Mouse (Mus musculus): Measurements from ENCODE around the gene Atp1a1. TPM values are rescaled to one million over a fixed set of nuclear protein-coding genes. Genes with fewer than 3 reads are reported as not detected.

Gene Atp1a1
- polyA plus RNA-seq, 1 experiment from 2014 or later, result 121 TPM

GRCm38 (mm10) chr3:101605721-101606120 is 1.2 kb upstream of the Atp1a1 start:
- no peak overlapping the region for H3K4me2 ChIP-seq (ENCODE audit: low read depth, low read length, severe bottlenecking)
- no peak overlapping the region for H3K4me3 ChIP-seq (ENCODE audit: low read depth, low read length)
- H3K4me1 ChIP-seq (replicated peaks; ENCODE audit: control insufficient read depth, insufficient read depth, low read length), result peaks cover 18% of the 10 kb centered on the region
- H3K27ac ChIP-seq (ENCODE audit: low read depth, low read length), result no peak overlapping the region
- WGBS, result 67% methylated on average over 2 of the region's 2 CpGs
- no peaks in the 10 kb centered on the region for H3K27me3 ChIP-seq (ENCODE audit: control insufficient read depth, insufficient read depth, low read length)
- ATAC-seq (replicated peaks; ENCODE audit: low FRiP score) (no peak), DNase-seq (ENCODE audit: low spot score) (no peak)
- no peaks in the 10 kb centered on the region for H3K36me3 ChIP-seq (ENCODE audit: control insufficient read depth, insufficient read depth, low read length)
- H3K9me3 ChIP-seq (ENCODE audit: control insufficient read depth, low read length), result no peaks in the 10 kb centered on the region
- H3K9ac ChIP-seq (ENCODE audit: low read length), result no peak overlapping the region

- WGBS, result 11% methylated on average over 5 of the region's 5 CpGs
Observed at GRCm38 (mm10) chr3:101605291-101605690, 807 bp upstream of the Atp1a1 start.

GRCm38 (mm10) chr3:101603661-101604549 is 579 bp downstream of the Atp1a1 start:
- no peaks in the 10 kb centered on the region for H3K36me3 ChIP-seq (ENCODE audit: control insufficient read depth, insufficient read depth, low read length)
- ATAC-seq (replicated peaks; ENCODE audit: low FRiP score) (peak; percentile 83), DNase-seq (ENCODE audit: low spot score) (peak; percentile 92)
- peaks cover 29% of the 10 kb centered on the region for H3K4me1 ChIP-seq (replicated peaks; ENCODE audit: control insufficient read depth, insufficient read depth, low read length)
- H3K9ac ChIP-seq (ENCODE audit: low read length), result peak overlapping the region; percentile 95
- H3K27me3 ChIP-seq (ENCODE audit: control insufficient read depth, insufficient read depth, low read length), result no peaks in the 10 kb centered on the region
- peak overlapping the region; percentile 95 for H3K27ac ChIP-seq (ENCODE audit: low read depth, low read length)
- WGBS, result under 1% methylated on average over 44 of the region's 68 CpGs
- H3K4me2 ChIP-seq (ENCODE audit: low read depth, low read length, severe bottlenecking), result peak overlapping the region; percentile 64
- no peaks in the 10 kb centered on the region for H3K9me3 ChIP-seq (ENCODE audit: control insufficient read depth, low read length)
- peak overlapping the region; percentile 88 for H3K4me3 ChIP-seq (ENCODE audit: low read depth, low read length)

More at GRCm38 (mm10) chr3:101605291-101605690, 807 bp upstream of the Atp1a1 start:
- H3K27me3 ChIP-seq (ENCODE audit: control insufficient read depth, insufficient read depth, low read length), result no peaks in the 10 kb centered on the region
- DNase-seq (ENCODE audit: low spot score) (no peak), ATAC-seq (replicated peaks; ENCODE audit: low FRiP score) (no peak)
- peaks cover 23% of the 10 kb centered on the region for H3K4me1 ChIP-seq (replicated peaks; ENCODE audit: control insufficient read depth, insufficient read depth, low read length)
- no peak overlapping the region; the same call in 1 of the 2 replicates for H3K27ac ChIP-seq (ENCODE audit: low read depth, low read length)
- H3K9me3 ChIP-seq (ENCODE audit: control insufficient read depth, low read length), result no peaks in the 10 kb centered on the region
- H3K36me3 ChIP-seq (ENCODE audit: control insufficient read depth, insufficient read depth, low read length), result no peaks in the 10 kb centered on the region
- H3K4me3 ChIP-seq (ENCODE audit: low read depth, low read length), result peak overlapping the region; percentile 88
- peak overlapping the region; percentile 95; the same call in 1 of the 2 replicates for H3K9ac ChIP-seq (ENCODE audit: low read length)
- H3K4me2 ChIP-seq (ENCODE audit: low read depth, low read length, severe bottlenecking), result peak overlapping the region; percentile 64

GRCm38 (mm10) chr3:101603194-101603593 is 1.3 kb downstream of the Atp1a1 start:
- Histone ChIP-seq H3K27ac (ENCODE audit: low read depth, low read length) (no peak overlapping the region), H3K4me3 (ENCODE audit: low read depth, low read length) (peak overlapping the region; percentile 88), H3K36me3 (ENCODE audit: control insufficient read depth, insufficient read depth, low read length) (no peaks in the 10 kb centered on the region), H3K9me3 (ENCODE audit: control insufficient read depth, low read length) (no peaks in the 10 kb centered on the region), H3K9ac (ENCODE audit: low read length) (peak overlapping the region; percentile 95), H3K27me3 (ENCODE audit: control insufficient read depth, insufficient read depth, low read length) (no peaks in the 10 kb centered on the region), H3K4me2 (ENCODE audit: low read depth, low read length, severe bottlenecking) (peak overlapping the region; percentile 64), H3K4me1 (replicated peaks; ENCODE audit: control insufficient read depth, insufficient read depth, low read length) (peaks cover 31% of the 10 kb centered on the region)
- DNase-seq (ENCODE audit: low spot score) (no peak), ATAC-seq (replicated peaks; ENCODE audit: low FRiP score) (no peak)
- WGBS, result 40% methylated on average over 7 of the region's 7 CpGs

GRCm38 (mm10) chr3:101602511-101603055 is 1.9 kb downstream of the Atp1a1 start:
- Histone ChIP-seq H3K9ac (ENCODE audit: low read length) (no peak overlapping the region; the same call in 1 of the 2 replicates), H3K4me1 (replicated peaks; ENCODE audit: control insufficient read depth, insufficient read depth, low read length) (peaks cover 32% of the 10 kb centered on the region), H3K27ac (ENCODE audit: low read depth, low read length) (no peak overlapping the region)

GRCm38 (mm10) chr3:101601687-101602086 is 2.8 kb downstream of the Atp1a1 start:
- no peaks in the 10 kb centered on the region for H3K36me3 ChIP-seq (ENCODE audit: control insufficient read depth, insufficient read depth, low read length)
- peak overlapping the region; percentile 12; the same call in 1 of the 2 replicates for H3K9ac ChIP-seq (ENCODE audit: low read length)
- no peaks in the 10 kb centered on the region for H3K9me3 ChIP-seq (ENCODE audit: control insufficient read depth, low read length)
- no peak overlapping the region for H3K27ac ChIP-seq (ENCODE audit: low read depth, low read length)
- WGBS, result 30% methylated on average over 4 of the region's 4 CpGs
- peak overlapping the region; percentile 18; the same call in 1 of the 2 replicates for H3K4me2 ChIP-seq (ENCODE audit: low read depth, low read length, severe bottlenecking)
- ATAC-seq (replicated peaks; ENCODE audit: low FRiP score), result no peak
- no peak overlapping the region for H3K4me3 ChIP-seq (ENCODE audit: low read depth, low read length)
- peaks cover 32% of the 10 kb centered on the region for H3K4me1 ChIP-seq (replicated peaks; ENCODE audit: control insufficient read depth, insufficient read depth, low read length)
- no peaks in the 10 kb centered on the region for H3K27me3 ChIP-seq (ENCODE audit: control insufficient read depth, insufficient read depth, low read length)
- no peak for DNase-seq (ENCODE audit: low spot score)

More at GRCm38 (mm10) chr3:101602511-101603055, 1.9 kb downstream of the Atp1a1 start:
- 77% methylated on average over 4 of the region's 4 CpGs for WGBS
- H3K27me3 ChIP-seq (ENCODE audit: control insufficient read depth, insufficient read depth, low read length), result no peaks in the 10 kb centered on the region
- H3K4me3 ChIP-seq (ENCODE audit: low read depth, low read length), result peak overlapping the region; percentile 88; the same call in 1 of the 2 replicates
- no peak for DNase-seq (ENCODE audit: low spot score)
- no peaks in the 10 kb centered on the region for H3K36me3 ChIP-seq (ENCODE audit: control insufficient read depth, insufficient read depth, low read length)
- no peaks in the 10 kb centered on the region for H3K9me3 ChIP-seq (ENCODE audit: control insufficient read depth, low read length)
- no peak for ATAC-seq (replicated peaks; ENCODE audit: low FRiP score)
- peak overlapping the region; percentile 64 for H3K4me2 ChIP-seq (ENCODE audit: low read depth, low read length, severe bottlenecking)

- Histone ChIP-seq H3K9ac (ENCODE audit: low read length) (no peak overlapping the region), H3K9me3 (ENCODE audit: control insufficient read depth, low read length) (no peaks in the 10 kb centered on the region), H3K27me3 (ENCODE audit: control insufficient read depth, insufficient read depth, low read length) (no peaks in the 10 kb centered on the region), H3K36me3 (ENCODE audit: control insufficient read depth, insufficient read depth, low read length) (no peaks in the 10 kb centered on the region), H3K4me1 (replicated peaks; ENCODE audit: control insufficient read depth, insufficient read depth, low read length) (peaks cover 32% of the 10 kb centered on the region), H3K4me3 (ENCODE audit: low read depth, low read length) (no peak overlapping the region), H3K4me2 (ENCODE audit: low read depth, low read length, severe bottlenecking) (peak overlapping the region; percentile 22; the same call in 1 of the 2 replicates), H3K27ac (ENCODE audit: low read depth, low read length) (no peak overlapping the region)
- 61% methylated on average over 8 of the region's 8 CpGs for WGBS
- ATAC-seq (replicated peaks; ENCODE audit: low FRiP score) (no peak), DNase-seq (ENCODE audit: low spot score) (no peak)
Observed at GRCm38 (mm10) chr3:101601003-101601525, 3.4 kb downstream of the Atp1a1 start.

- Histone ChIP-seq H3K36me3 (ENCODE audit: control insufficient read depth, insufficient read depth, low read length) (no peaks in the 10 kb centered on the region), H3K4me3 (ENCODE audit: low read depth, low read length) (no peak overlapping the region), H3K9ac (ENCODE audit: low read length) (no peak overlapping the region), H3K27me3 (ENCODE audit: control insufficient read depth, insufficient read depth, low read length) (no peaks in the 10 kb centered on the region), H3K9me3 (ENCODE audit: control insufficient read depth, low read length) (no peaks in the 10 kb centered on the region), H3K27ac (ENCODE audit: low read depth, low read length) (no peak overlapping the region), H3K4me2 (ENCODE audit: low read depth, low read length, severe bottlenecking) (no peak overlapping the region; the same call in 1 of the 2 replicates), H3K4me1 (replicated peaks; ENCODE audit: control insufficient read depth, insufficient read depth, low read length) (peaks cover 32% of the 10 kb centered on the region)
- DNase-seq (ENCODE audit: low spot score) (no peak), ATAC-seq (replicated peaks; ENCODE audit: low FRiP score) (no peak)
- 35% methylated on average over 4 of the region's 4 CpGs for WGBS
Observed at GRCm38 (mm10) chr3:101599920-101600741, 4.4 kb downstream of the Atp1a1 start.
